Mouse (Mus musculus) testis, adult 2 months (tissue): Measurements from ENCODE around the gene Rps6ka5.

ENCODE experiments used
- CTCF ChIP-seq: fragments of 200-500 bp; IDR thresholded peaks from 2 replicates; pipeline ENCODE4 v1.5.1; 2012; ENCODE audit warnings: low read depth, mild to moderate bottlenecking, inconsistent platforms, low read length, moderate library complexity; ENCODE audit not compliant: control insufficient read depth, insufficient read depth, insufficient replicate concordance
- POLR2A ChIP-seq: fragments of 200-500 bp; IDR thresholded peaks from 2 replicates; pipeline ENCODE4 v1.6.1; 2012; ENCODE audit warnings: low read depth, mild to moderate bottlenecking, inconsistent platforms, low read length, moderate library complexity; ENCODE audit not compliant: control insufficient read depth

- TF ChIP-seq CTCF (no peak), POLR2A (no peak)
Measured at GRCm38 (mm10) chr12:100544194-100544567, 182.6 kb downstream of the Rps6ka5 start.
